Mouse (Mus musculus) gastrocnemius, postnatal 4 days (tissue): ENCODE results near the gene Kif6. TPM values are rescaled to one million over a fixed set of nuclear protein-coding genes. Genes with fewer than 3 reads are reported as not detected.
A peak's percentile ranks its signal among the peaks of the same experiment; 100 is the strongest.

Experiments
- DNase-seq, 2 experiments: peaks; one replicate each; pipeline ENCODE4 v3.0.0; 2021 to 2022; ENCODE audit warnings: low spot score in 2 of 2, mixed read lengths in 2 of 2
- total RNA-seq, 2 experiments: library from RNA; stranded (reverse); gene quantifications; 2 replicates each; pipeline ENCODE4 v1.2.3; 2021

The Kif6 gene
- total RNA-seq, 2 experiments from 2014 or later, result 0.21 to 0.56 TPM

GRCm38 (mm10) chr17:49736364-49736763 is 121.4 kb downstream of the Kif6 start:
- DNase-seq, result no peak

DNA sequence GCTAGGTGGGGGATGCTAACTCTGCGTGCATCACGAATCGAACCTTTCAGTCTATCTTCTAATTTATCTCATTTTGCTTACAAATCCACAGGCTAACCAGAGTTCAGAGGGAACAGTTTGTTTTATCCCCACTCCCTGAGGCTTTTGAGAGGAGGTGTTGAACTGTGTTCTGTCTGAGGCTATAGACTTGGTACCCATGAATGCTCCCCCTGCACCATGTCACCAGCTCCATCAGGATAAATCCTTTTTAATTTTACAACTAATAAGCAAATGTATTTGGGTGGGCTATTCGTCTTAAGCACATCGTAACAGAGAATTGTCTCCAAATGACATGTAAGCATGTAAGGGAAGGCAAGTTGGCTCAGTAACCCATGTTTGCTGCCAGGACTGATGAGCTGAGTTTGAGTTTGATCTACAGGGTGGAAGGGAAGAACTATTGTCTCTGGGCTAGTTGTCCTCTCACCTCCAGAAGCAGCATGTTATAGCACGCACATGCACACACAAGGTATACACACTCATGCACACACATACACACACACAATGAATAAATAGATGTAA is 122.4 kb downstream of the Kif6 start:
- no peak for DNase-seq

DNA sequence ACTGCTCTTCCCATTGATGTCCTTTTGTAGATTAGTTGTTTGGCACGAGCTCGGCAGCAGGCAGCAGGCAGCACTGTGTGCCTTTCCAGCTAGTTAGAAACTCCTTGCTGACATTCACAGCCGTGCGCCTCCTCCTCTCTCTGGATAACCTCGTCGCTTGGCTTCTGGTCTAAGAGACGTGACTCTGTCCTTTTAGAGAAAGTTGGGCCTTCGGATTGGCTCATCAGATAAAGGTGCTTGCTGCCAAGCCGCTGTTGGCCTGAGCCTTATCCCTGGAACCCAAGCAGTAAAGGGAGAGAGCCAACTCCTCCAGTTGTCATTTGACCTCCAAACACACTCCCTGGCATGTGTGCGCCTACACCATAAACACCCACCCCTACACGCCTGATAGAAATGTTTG is 123.4 kb downstream of the Kif6 start:
- peak in 1 of 2 experiments; percentile 25 for DNase-seq

GRCm38 (mm10) chr17:49739896-49740679 is 125.2 kb downstream of the Kif6 start:
- no peak for DNase-seq

DNA sequence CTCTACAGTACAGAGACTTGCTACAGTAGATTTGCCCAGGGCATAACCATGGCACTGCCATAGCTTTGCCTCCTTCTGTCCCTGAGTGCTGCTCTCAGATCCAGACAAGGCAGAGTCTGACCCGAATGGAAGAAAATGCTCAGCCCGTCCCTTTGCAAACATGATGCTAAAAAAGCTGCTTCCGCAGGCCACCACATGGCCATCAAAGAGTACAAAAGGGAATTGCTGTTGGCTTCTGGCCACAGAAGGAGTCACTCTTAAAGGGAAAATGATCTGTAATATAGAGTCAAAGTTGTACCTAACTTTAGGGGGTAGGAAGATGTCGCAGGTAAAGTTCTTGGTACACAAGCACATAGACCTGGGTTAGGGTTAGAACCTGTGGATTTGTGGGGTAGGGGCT is 126.2 kb downstream of the Kif6 start:
- DNase-seq, result no peak

GRCm38 (mm10) chr17:49741927-49742326 is 127.0 kb downstream of the Kif6 start:
- no peak for DNase-seq

DNA sequence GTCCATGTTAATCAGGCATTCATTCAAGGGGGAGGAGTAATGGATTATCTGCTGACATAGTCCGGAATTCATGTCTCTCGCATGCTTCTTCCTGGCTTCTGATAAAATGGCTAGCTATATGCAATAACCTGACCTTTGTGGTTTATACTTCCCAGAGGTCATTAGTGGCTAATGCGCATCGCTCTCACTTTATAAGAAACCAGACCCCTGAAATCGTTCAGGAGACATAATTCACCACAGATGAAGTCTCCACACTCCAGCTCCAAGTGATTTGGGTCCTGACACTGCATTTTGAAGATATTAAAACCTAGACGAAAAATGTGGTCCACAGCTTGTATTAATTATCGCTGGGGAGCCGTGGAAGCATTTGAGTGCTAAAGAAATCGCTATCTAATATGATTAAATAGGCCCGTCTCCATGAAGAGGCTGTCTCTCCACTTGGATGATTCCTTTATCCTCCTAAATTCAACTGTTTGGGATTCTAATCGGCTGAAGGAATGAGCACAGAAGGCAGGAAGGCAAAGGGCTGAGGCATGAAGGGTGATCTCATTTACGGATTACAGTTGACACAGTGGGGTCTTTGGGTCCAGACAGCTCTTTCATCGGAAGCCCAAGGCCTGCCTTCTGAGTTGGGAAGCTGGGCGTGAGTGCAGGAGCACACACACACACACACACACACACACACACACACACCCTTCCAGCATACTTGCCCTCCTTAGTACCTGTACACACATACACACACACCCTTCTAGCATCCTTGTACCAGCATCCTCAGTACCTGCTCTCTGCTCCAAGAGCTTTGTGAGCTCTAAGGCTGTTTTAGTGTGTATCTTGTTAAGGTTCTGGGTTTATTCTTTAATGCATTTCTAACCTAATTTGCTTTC is 128.9 kb downstream of the Kif6 start:
- no peak for DNase-seq

GRCm38 (mm10) chr17:49750889-49751324 is 136.0 kb downstream of the Kif6 start:
- no peak for DNase-seq

GRCm38 (mm10) chr17:49753874-49754273 is 138.9 kb downstream of the Kif6 start:
- DNase-seq, result no peak

- DNase-seq, result peak in 1 of 2 experiments; percentile 22
Observed at GRCm38 (mm10) chr17:49756862-49757261, 141.9 kb downstream of the Kif6 start.

DNA sequence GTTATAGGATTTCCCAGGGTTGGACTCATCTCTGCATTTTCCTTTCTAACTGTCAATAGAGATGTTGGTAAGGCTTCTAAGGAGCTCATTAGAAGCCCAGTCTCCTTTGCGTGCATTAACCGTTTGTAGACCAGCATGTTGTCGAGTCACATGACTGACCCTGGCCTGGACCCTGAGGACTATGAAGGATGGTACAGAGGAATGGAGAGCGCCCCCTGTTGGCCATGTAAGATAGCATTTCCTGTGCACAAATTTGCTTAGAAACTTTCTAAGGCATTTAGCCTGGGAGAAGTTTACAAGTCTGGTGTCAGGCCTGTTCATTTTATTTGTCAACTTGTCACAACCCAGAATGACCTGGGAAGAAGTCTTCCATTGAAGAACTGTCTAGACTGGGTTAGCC is 144.1 kb downstream of the Kif6 start:
- DNase-seq, result no peak

GRCm38 (mm10) chr17:49761260-49761659 is 146.3 kb downstream of the Kif6 start:
- DNase-seq, result no peak

GRCm38 (mm10) chr17:49761838-49762237 is 146.9 kb downstream of the Kif6 start:
- DNase-seq, result no peak

DNA sequence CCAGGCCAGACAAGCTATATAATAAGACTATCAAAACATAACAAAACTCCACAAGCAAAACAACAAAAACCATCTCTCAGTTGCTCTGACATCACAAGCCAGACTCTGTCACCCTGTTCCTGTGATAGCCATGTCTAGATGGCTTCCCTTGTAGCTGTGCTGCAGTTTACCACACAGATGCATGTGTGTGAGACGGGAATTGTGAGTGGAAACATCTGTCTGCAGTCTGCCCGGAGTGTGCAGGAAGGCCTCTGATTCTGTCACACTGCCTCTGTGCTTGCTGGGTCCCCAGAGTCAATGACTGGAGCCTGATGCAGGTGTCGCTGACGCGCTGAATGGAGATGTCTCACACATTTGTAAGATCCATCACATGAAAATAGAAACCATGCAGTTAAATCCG is 150.0 kb downstream of the Kif6 start:
- no peak for DNase-seq

- no peak for DNase-seq
Observed at GRCm38 (mm10) chr17:49767717-49768370, 152.9 kb downstream of the Kif6 start.

- DNase-seq, result no peak
Observed at GRCm38 (mm10) chr17:49771703-49772315, 156.9 kb downstream of the Kif6 start.

- no peak for DNase-seq
Observed at GRCm38 (mm10) chr17:49777115-49777839, 162.3 kb downstream of the Kif6 start.

- no peak for DNase-seq
Observed at GRCm38 (mm10) chr17:49779066-49779465, 164.1 kb downstream of the Kif6 start.

DNA sequence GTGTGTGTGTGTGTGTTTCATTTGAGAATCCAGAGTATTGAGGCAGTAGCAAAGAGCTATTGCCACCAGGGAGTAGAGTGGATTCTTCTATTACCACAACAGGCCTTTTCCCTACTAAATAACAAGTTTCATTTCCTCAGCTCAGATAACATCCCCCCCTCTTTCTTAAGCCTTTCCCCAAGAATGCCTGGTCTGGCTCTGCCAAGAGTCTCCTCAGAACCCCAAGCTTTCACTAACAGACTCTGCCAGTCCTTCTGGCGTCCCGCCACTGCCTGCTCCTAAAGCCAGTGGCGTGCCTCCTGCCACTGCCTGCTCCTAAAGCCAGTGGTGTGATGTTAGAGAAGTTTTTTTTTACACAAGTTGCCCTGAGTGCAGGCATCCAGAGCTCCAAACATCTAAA is 164.6 kb downstream of the Kif6 start:
- no peak for DNase-seq

- DNase-seq, result no peak
Observed at GRCm38 (mm10) chr17:49785851-49786250, 170.9 kb downstream of the Kif6 start.
